Mouse (Mus musculus): ENCODE data around the gene Olfr630. TPM values are rescaled to one million over a fixed set of nuclear protein-coding genes. Genes with fewer than 3 reads are reported as not detected.
A peak's percentile ranks its signal among the peaks of the same experiment; 100 is the strongest.
"Not testable (repeated sequence)": the region's sequence is repeated elsewhere in the genome, so short reads cannot be mapped to it uniquely, and the experiment has no call there.

The Olfr630 gene
- total RNA-seq (2018; cell fraction: chromatin; rRNA removed), result not detected
- total RNA-seq (2018; cell fraction: cytosol; rRNA removed), result not detected
- total RNA-seq (2018; cell fraction: nucleus; rRNA removed), result not detected
- not detected in 3 replicates for polyA plus RNA-seq (2018)

DNA sequence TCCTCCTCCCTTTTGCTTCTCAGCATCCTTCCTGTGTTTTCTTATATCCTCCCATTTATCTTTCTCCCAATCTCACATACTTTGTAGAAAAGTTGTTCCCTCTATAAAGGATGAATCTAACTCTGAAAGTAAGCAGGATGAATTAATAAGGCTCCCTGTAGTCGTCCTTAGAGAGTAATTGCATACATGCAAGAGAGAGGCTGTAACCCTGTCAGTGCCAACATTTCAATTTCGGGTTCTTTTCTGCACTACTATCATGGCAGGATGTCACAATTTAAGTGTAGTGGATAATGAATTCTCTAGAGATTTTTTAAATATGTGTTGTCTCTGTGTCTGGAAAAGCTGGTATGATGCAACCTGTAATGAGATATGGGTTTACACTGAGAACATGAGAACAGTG is at the start of gene Olfr630:
TSS of gene Olfr630 (minus strand) at position 101 of the 400 bp plus-strand sequence.
- H3K36me3 ChIP-seq (ENCODE audit: inconsistent target), result no peaks in the 10 kb centered on the region
- no peaks in the 10 kb centered on the region for H3K79me2 ChIP-seq (ENCODE audit: inconsistent target)
- H3K4me3 ChIP-seq (ENCODE audit: inconsistent target), result no peak within 1 kb of the TSS
- H3K27ac ChIP-seq, result no peak within 1 kb of the TSS
- WGBS (ENCODE audit: missing documents), result 69% methylated on average over 2 of the region's 2 CpGs

DNA sequence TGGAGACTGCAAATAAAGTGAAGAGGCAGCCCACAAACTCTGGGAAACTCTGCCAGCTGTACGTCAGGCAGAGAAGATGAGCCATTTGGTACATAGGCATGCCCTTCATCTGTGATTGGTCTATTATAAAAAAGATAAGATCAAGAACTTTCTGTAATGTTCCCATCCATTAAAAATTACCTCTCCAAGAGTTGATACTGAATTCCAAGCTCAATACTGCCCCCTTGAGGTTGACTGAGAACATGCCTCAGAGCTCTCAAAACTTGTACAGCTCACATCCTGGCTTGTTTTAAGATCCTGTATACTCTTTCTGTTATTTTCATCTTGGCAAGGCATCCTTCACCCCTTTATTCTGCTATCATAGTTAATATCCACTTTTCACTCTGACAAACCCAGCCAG is 49.7 kb upstream of the Olfr630 start:
- Histone ChIP-seq H3K36me3 (ENCODE audit: inconsistent target) (no peaks in the 10 kb centered on the region), H3K79me2 (ENCODE audit: inconsistent target) (no peaks in the 10 kb centered on the region), H3K27ac (no peak overlapping the region), H3K4me3 (ENCODE audit: inconsistent target) (no peak overlapping the region)
- 71% methylated on average over 1 of the region's 1 CpGs for WGBS (ENCODE audit: missing documents)

DNA sequence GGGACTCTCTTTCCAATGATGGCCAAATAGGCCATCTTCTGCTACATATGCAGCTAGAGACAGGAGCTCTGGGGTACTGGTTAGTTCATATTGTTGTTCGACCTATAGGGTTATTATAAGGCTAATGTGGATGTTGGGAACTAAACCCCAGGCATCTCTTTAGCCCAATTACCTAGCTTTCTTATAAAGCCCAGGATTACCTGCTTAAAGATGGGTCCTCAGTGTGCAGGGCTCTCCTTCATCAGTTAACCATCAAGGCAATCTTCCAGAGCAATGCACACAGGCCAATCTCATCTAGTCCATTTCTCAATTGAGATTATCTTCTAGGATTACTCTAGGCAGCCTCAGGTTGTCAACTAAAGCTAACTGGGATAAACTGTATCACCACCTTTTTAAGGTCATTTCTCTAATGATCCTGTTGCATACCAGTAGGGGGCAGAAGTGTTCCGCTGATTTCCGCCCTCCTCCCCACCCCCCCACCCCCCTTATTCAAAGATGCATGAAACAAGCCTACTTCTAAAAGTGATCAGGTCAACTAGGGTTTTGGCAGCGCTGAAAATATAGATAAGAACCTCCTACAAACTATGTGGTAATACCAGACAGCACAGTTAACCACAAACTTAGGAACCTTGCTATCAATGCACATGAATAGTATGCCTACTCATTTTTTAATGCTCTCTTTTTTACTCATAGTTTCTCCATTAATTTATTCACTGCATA is 35.7 kb upstream of the Olfr630 start:
- no peaks in the 10 kb centered on the region for H3K79me2 ChIP-seq (ENCODE audit: inconsistent target)
- no peak overlapping the region for H3K4me3 ChIP-seq (ENCODE audit: inconsistent target)
- no peaks in the 10 kb centered on the region for H3K36me3 ChIP-seq (ENCODE audit: inconsistent target)
- no peak overlapping the region for H3K27ac ChIP-seq
- WGBS (ENCODE audit: missing documents), result 17% methylated on average over 4 of the region's 4 CpGs

DNA sequence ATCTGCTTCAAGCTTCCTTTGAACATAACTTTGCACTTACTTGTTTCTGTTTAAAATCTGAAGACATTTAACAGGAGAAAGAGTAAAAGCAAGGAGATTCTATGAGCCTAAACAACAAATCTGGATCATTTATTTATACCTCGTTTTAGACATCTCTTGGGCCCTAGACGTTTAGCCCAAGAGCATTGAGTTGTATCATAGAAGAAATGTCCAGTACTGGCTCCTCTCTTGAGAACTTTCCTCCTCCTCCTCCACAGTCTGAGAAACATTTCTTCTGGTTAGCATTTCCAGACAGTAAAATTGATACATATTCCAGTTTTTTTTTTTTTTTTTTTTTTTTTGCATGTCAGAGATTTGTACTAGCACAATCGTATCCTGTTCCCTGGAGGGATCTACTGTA is 34.6 kb upstream of the Olfr630 start, which contains the start of gene Olfr67:
TSS of gene Olfr67 (minus strand) at position 101 of the 400 bp plus-strand sequence.
- WGBS (ENCODE audit: missing documents), result 88% methylated on average over 1 of the region's 3 CpGs
- no peaks in the 10 kb centered on the region for H3K79me2 ChIP-seq (ENCODE audit: inconsistent target)
- H3K4me3 ChIP-seq (ENCODE audit: inconsistent target), result no peak within 1 kb of the TSS
- H3K36me3 ChIP-seq (ENCODE audit: inconsistent target), result no peaks in the 10 kb centered on the region
- no peak within 1 kb of the TSS for H3K27ac ChIP-seq

DNA sequence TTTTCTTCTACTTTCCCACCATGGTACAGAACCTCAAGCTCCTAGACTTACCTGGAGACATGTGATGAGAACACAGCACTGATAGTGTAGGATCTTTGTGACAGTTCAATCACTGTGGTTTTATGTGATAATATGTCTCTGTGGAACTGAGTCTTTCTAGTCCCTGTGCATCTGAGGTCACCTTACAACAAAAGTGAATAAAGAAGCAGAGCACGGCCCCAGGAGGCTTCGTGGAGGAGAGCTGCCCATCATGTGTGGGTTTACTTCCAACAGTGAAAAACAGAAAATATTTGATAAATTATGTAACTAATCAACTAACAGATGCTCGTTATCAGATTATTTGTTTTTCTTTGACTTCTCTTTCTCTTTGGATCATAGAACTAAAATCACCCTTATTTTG is 22.5 kb upstream of the Olfr630 start, which contains the start of gene Olfr68:
TSS of gene Olfr68 (minus strand) at position 101 of the 400 bp plus-strand sequence.
- Histone ChIP-seq H3K79me2 (ENCODE audit: inconsistent target) (no peaks in the 10 kb centered on the region), H3K27ac (no peak within 1 kb of the TSS), H3K4me3 (ENCODE audit: inconsistent target) (no peak within 1 kb of the TSS), H3K36me3 (ENCODE audit: inconsistent target) (no peaks in the 10 kb centered on the region)
- 92% methylated on average over 3 of the region's 3 CpGs for WGBS (ENCODE audit: missing documents)

DNA sequence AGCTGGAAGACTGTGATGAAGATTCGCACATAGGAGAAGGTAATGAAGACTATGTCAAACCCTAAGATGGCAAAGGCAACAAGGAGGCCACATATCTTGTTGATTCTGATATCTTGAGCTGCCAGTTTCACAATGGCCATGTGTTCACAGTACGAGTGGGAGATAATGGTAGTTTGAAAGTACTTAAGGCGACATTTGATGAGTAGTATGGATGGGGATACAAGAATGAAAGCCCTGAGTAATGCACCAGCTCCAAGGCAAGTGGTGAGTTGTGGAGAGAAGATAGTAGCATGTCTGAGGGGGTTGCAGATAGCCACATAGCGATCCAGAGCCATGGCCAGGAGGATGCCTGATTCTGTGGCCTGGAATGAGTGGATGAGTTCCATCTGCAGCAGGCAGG is 20.5 kb upstream of the Olfr630 start:
- not testable (repeated sequence) for H3K79me2 ChIP-seq (ENCODE audit: inconsistent target); H3K4me3 ChIP-seq (ENCODE audit: inconsistent target); H3K27ac ChIP-seq; H3K36me3 ChIP-seq (ENCODE audit: inconsistent target)
- 100% methylated on average over 1 of the region's 4 CpGs for WGBS (ENCODE audit: missing documents)

DNA sequence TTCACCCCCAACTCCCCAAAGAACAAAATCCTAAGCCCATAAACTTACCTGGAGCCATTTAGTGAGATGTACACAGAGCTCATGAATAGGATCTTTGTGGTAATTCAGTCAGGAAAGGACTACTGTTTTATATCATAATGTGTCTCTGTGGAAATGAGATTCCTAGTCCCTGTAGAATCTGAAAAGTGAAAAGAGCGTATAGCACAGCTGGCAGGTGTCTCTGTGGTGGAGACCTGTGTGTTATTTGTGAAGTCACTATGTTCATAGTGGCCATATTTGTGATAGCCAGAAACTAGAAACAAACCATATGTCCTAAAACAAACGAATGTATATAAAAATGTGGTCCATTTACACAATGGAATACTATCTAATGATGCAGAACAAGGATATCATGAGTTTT is 14.4 kb upstream of the Olfr630 start, which contains the start of gene Olfr69:
TSS of gene Olfr69 (minus strand) at position 101 of the 400 bp plus-strand sequence.
- no peaks in the 10 kb centered on the region for H3K79me2 ChIP-seq (ENCODE audit: inconsistent target)
- H3K4me3 ChIP-seq (ENCODE audit: inconsistent target), result no peak within 1 kb of the TSS
- H3K27ac ChIP-seq, result no peak within 1 kb of the TSS
- WGBS (ENCODE audit: missing documents), result 97% methylated on average over 2 of the region's 2 CpGs
- no peaks in the 10 kb centered on the region for H3K36me3 ChIP-seq (ENCODE audit: inconsistent target)

DNA sequence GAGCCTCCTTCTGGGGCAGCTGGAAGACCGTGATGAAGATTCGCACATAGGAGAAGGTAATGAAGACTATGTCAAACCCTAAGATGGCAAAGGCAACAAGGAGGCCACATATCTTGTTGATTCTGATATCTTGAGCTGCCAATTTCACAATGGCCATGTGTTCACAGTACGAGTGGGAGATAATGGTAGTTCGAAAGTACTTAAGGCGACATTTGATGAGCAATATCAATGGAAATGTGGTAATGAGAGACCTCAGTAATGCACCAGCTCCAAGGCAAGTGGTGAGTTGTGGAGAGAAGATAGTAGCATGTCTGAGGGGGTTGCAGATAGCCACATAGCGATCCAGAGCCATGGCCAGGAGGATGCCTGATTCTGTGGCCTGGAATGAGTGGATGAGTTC is 10.6 kb upstream of the Olfr630 start:
- not testable (repeated sequence) for H3K4me3 ChIP-seq (ENCODE audit: inconsistent target); H3K36me3 ChIP-seq (ENCODE audit: inconsistent target); H3K27ac ChIP-seq; H3K79me2 ChIP-seq (ENCODE audit: inconsistent target)
- WGBS (ENCODE audit: missing documents), result 100% methylated on average over 3 of the region's 6 CpGs

- peak overlapping the region; percentile 47 for H3K27ac ChIP-seq
- H3K79me2 ChIP-seq (ENCODE audit: inconsistent target); H3K4me3 ChIP-seq (ENCODE audit: inconsistent target); H3K36me3 ChIP-seq (ENCODE audit: inconsistent target): not testable (repeated sequence)
- 11% methylated on average over 4 of the region's 6 CpGs for WGBS (ENCODE audit: missing documents)
Observed at GRCm38 (mm10) chr7:103762212-103762611, 5.1 kb upstream of the Olfr630 start.

DNA sequence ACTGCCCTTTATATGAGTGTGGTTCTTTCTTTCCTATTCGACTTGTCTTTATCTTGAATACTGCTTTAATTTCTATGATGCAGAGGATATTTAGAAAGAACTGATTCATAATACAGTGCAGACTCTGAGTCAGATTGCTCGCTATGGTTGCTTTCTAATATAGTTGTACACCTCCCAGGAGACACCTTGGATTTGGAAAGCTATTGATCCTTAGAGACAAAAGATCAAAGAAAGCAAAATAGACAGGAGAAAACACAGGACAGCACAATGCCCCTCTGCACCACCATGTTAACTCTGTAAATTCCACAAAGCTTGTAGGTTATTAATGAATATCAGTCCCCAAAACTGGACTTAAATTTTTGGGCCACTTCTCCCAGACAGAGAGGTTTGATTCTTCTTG is 12.3 kb downstream of the Olfr630 start, which contains the start of gene Olfr629:
TSS of gene Olfr629 (minus strand) at position 101 of the 400 bp plus-strand sequence.
- Histone ChIP-seq H3K4me3 (ENCODE audit: inconsistent target) (no peak within 1 kb of the TSS), H3K27ac (no peak within 1 kb of the TSS), H3K79me2 (ENCODE audit: inconsistent target) (no peaks in the 10 kb centered on the region), H3K36me3 (ENCODE audit: inconsistent target) (no peaks in the 10 kb centered on the region)
- WGBS (ENCODE audit: missing documents), result 84% methylated on average over 2 of the region's 2 CpGs

DNA sequence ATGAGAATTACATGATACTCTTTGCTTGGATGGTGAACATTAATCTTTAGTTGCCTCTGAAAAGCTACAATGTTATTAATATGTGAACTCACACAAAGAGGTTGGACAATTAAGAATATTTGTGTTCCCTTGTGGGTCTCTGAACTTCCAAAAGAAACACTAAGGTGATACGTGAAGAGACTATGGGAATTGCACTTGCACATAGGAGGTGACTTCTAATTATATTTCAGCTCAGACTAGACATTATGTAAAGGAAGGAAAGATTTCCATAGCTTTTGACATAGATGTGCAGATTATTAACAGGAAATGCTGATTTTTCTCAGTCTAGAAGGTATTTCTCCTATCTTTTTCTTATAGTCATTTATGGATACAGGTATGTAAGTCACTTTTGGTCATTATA is 27.1 kb downstream of the Olfr630 start, which contains the start of gene Olfr628:
TSS of gene Olfr628 (plus strand) at position 301 of the 400 bp plus-strand sequence.
- Histone ChIP-seq H3K36me3 (ENCODE audit: inconsistent target) (no peaks in the 10 kb centered on the region), H3K27ac (no peak within 1 kb of the TSS), H3K4me3 (ENCODE audit: inconsistent target) (no peak within 1 kb of the TSS), H3K79me2 (ENCODE audit: inconsistent target) (no peaks in the 10 kb centered on the region)
- 94% methylated on average over 1 of the region's 1 CpGs for WGBS (ENCODE audit: missing documents)

GRCm38 (mm10) chr7:103716398-103716797 is 40.7 kb downstream of the Olfr630 start:
- not testable (repeated sequence) for H3K4me3 ChIP-seq (ENCODE audit: inconsistent target); H3K27ac ChIP-seq; H3K36me3 ChIP-seq (ENCODE audit: inconsistent target); H3K79me2 ChIP-seq (ENCODE audit: inconsistent target)
- WGBS (ENCODE audit: missing documents), result 100% methylated on average over 1 of the region's 1 CpGs

DNA sequence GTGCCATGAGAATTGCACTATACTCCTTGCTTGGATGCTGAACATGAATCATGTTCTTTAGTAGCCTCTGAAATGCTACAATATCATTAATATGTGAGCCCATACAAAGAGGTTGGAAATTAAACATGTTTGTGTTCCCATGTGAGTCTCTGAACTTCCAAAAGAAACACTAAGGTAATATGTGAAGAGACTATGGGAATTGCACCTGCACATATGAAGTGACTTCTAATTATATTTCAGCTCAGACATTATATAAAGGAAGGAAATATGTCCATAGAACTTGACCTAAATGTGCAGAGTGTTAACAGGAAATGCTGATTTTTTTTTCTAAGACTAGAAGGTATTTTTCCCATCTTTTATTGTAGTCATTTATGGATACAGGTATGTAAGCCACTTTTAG is 42.8 kb downstream of the Olfr630 start, which contains the start of gene Olfr243:
TSS of gene Olfr243 (plus strand) at position 301 of the 400 bp plus-strand sequence.
- Histone ChIP-seq H3K79me2 (ENCODE audit: inconsistent target) (no peaks in the 10 kb centered on the region), H3K4me3 (ENCODE audit: inconsistent target) (no peak within 1 kb of the TSS), H3K27ac (no peak within 1 kb of the TSS), H3K36me3 (ENCODE audit: inconsistent target) (no peaks in the 10 kb centered on the region)

DNA sequence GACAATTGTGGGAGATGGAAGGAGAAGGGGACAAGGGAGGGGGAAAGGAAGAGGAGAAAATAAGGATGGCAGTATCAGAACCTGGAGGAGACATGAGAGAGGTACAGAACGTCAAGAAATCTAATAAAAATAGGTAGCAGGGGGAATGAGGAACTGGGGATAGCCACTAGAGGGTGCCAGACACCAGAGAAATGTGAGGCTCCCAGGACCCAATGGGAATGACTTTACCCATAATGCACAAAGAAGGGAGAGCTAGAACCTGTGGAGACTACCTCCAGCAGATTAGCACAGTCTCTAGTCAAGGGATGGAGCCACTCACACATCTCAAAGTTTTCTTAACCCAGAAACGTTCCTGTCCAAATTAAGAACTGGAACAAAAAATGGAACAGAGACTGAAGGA is 45.1 kb downstream of the Olfr630 start:
- WGBS (ENCODE audit: missing documents), result 50% methylated on average over 2 of the region's 2 CpGs
- Histone ChIP-seq H3K27ac (no peak overlapping the region), H3K4me3 (ENCODE audit: inconsistent target) (no peak overlapping the region), H3K36me3 (ENCODE audit: inconsistent target) (no peaks in the 10 kb centered on the region), H3K79me2 (ENCODE audit: inconsistent target) (no peaks in the 10 kb centered on the region)

All from macrophage (primary cell).